Mouse (Mus musculus) liver, adult 2 months (tissue): ENCODE data around the gene Wdr47. TPM values are rescaled to one million over a fixed set of nuclear protein-coding genes. Genes with fewer than 3 reads are reported as not detected.
A peak's percentile ranks its signal among the peaks of the same experiment; 100 is the strongest.

ENCODE experiments used
- DNase-seq: peaks from one replicate; pipeline ENCODE4 v3.0.0-alpha.2; 2011; ENCODE audit warnings: low read depth, low spot score; ENCODE audit errors: extremely low read depth
- H3K27ac ChIP-seq: fragments of 200-500 bp; replicated peaks from 2 replicates; pipeline ENCODE4 v1.5.1; 2012; ENCODE audit warnings: low read depth, mild to moderate bottlenecking, control low read depth, inconsistent platforms, low read length; ENCODE audit not compliant: insufficient read depth
- H3K27me3 ChIP-seq: fragments of 200-500 bp; 2 replicates; pipeline ENCODE4 v1.6.1; 2012; ENCODE audit warnings: mild to moderate bottlenecking, moderate library complexity, low read length, inconsistent platforms; ENCODE audit not compliant: control insufficient read depth, insufficient read depth
- H3K36me3 ChIP-seq: fragments of 200-500 bp; 2 replicates; pipeline ENCODE4 v1.6.1; 2012; ENCODE audit warnings: low read length, inconsistent platforms; ENCODE audit not compliant: control insufficient read depth, insufficient read depth
- H3K4me1 ChIP-seq: fragments of 200-500 bp; 2 replicates; pipeline ENCODE4 v1.6.1; 2011; ENCODE audit warnings: low read length; ENCODE audit not compliant: control insufficient read depth, insufficient read depth
- H3K4me3 ChIP-seq: fragments of 200-500 bp; 2 replicates; pipeline ENCODE4 v1.5.1; 2011; ENCODE audit warnings: low read depth, mild to moderate bottlenecking, control low read depth, low read length, moderate library complexity; ENCODE audit not compliant: insufficient read depth
- H3K79me2 ChIP-seq: fragments of 200-500 bp; 2 replicates; pipeline ENCODE4 v1.6.1; 2012; ENCODE audit warnings: inconsistent platforms, mild to moderate bottlenecking, low read length, moderate library complexity; ENCODE audit not compliant: control insufficient read depth, insufficient read depth
- H3K9ac ChIP-seq: fragments of 200-500 bp; 2 replicates; pipeline ENCODE4 v1.6.1; 2012; ENCODE audit warnings: low read depth, mild to moderate bottlenecking, control low read depth, inconsistent platforms, low read length
- CTCF ChIP-seq: fragments of 200-500 bp; IDR thresholded peaks from 2 replicates; pipeline ENCODE4 v1.5.1; 2011; ENCODE audit warnings: low read depth, low read length, control low read depth
- POLR2A ChIP-seq: fragments of 200-500 bp; IDR thresholded peaks from 2 replicates; pipeline ENCODE4 v1.6.1; 2011; ENCODE audit warnings: low read length, control low read depth; ENCODE audit not compliant: insufficient read depth; ENCODE audit errors: extremely low read depth
- WGBS: fragments of 180-500 bp; shearing (Covaris S2); methylation state at CpG from one replicate; pipeline ENCODE4 v1.1.7; 2018; 5-methylcytosine and 5-hydroxymethylcytosine counted together
- polyA plus RNA-seq: library from polyadenylated mRNA; depleted of rRNA; stranded (reverse); fragments of >200 nt; gene quantifications from 2 replicates; pipeline ENCODE4 v1.2.3, GENCODE M21; 2012
- total RNA-seq: library from RNA; depleted of rRNA; stranded (reverse); fragments of >200 nt; gene quantifications from 2 replicates; pipeline ENCODE4 v1.2.3, GENCODE M21; 2014

The Wdr47 gene
- total and polyA plus RNA-seq, 2 experiments: 0.50 to 1.2 TPM

DNA sequence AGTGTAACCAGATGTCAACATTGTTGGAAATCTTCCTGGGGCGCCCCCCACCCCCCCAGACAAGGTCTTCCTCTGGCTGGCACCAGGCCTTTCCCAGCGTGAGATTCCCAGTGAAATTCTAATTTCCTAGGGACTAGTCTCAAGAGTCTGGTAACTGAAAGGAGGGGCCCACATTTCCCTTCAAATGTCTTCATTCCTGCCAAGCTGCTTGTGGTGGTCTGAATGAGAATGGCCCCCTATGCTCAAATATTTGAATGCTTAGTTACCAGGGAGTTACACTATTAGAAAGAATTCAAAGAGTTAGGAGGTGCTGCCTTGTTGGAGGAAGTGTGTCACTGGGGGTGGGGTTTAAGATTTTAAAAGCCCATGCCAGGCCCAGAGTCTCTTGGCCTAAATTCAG is 2.6 kb upstream of the Wdr47 start:
- 71% methylated on average over 2 of the region's 2 CpGs for WGBS

DNA sequence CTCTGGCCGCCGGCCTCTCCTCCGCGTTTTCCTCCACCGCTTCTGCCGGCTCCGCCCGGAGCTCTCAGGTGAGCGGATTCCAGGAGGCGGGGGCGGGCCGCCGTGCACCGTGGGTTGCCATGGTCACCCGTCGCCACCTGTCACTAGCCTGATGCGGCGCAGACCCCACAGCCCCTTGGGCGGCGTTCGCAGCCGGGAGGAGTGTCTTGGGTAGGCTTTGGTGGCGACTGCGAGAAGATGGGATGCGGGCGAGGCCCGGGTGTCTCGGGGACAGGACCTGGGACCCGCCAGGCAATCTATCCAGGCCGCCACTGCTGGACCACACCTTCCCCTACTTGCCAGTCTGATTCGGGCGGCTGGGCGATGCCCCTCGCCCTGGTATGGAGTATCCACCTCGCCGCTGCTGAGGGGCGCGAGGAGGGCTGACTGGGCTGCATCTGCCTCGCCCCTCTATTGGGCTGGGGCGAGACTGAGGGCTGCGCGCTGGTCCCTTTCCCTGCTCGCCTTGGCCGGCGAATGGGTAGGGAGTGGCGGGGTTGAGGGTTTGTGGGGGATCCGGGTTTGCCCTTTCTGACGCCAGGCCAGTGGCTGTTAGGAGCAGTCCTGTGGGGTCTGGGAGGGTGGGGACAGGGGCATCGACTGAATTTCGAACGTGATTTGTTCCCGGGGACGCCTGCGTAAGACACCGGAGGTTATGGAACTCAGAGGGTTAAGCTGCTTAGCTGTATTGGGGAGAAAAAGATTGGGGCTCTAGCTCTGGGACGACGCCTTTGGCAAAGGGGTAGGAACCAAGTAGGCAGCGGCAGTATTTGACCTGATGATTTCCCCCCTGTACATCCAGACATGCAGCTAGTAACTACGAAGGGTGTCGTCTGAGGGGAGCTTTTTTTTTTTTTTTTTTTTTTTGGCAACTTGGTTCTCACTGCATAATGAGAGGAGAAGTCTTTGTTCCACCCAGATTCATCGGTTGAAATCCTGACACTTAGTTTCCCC is 747 bp downstream of the Wdr47 start:
- H3K9ac ChIP-seq: peak overlapping the region; percentile 21
- H3K4me3 ChIP-seq: peak overlapping the region; percentile 64
- H3K36me3 ChIP-seq: no peaks in the 10 kb centered on the region
- no peaks in the 10 kb centered on the region for H3K27me3 ChIP-seq
- no peak for TF ChIP-seq POLR2A
- TF ChIP-seq CTCF: no peak
- no peak for DNase-seq
- no peaks in the 10 kb centered on the region for H3K79me2 ChIP-seq
- WGBS: 2% methylated on average over 61 of the region's 61 CpGs
- peaks cover 6% of the 10 kb centered on the region; the same call in 1 of the 2 replicates for H3K4me1 ChIP-seq
- H3K27ac ChIP-seq: 0 out of 2 replicates have a peak overlapping the region, but pooled peaks have one; percentile 23

More for the DNA sequence above, 2.6 kb upstream of the Wdr47 start:
- TF ChIP-seq POLR2A: no peak
- DNase-seq: no peak
- H3K4me1 ChIP-seq: peaks cover 6% of the 10 kb centered on the region; the same call in 1 of the 2 replicates
- H3K9ac ChIP-seq: no peak overlapping the region
- H3K27me3 ChIP-seq: no peaks in the 10 kb centered on the region
- no peak overlapping the region for H3K27ac ChIP-seq
- H3K4me3 ChIP-seq: no peak overlapping the region
- no peaks in the 10 kb centered on the region for H3K36me3 ChIP-seq
- no peaks in the 10 kb centered on the region for H3K79me2 ChIP-seq

DNA sequence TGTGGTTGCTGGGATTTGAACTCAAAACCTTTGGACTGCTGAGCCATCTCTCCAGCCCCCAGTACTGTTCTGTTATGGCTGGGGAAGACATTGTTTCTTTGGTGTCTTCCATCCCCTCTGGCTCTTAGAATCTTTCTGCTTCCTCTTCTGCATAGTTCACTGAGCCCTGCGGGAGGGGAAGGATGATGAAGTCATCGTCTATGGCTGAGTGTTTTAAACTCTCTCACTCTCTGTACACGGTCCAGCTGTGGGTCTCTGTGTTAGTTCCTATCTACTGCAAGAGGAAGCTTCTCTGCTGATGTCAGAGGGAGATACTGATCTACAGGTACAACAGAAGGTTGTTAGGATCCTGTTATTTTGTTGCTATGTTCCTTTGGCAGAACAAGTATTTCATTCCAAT is 17.8 kb downstream of the Wdr47 start:
- Histone ChIP-seq H3K79me2 (no peaks in the 10 kb centered on the region), H3K36me3 (peaks cover 4% of the 10 kb centered on the region), H3K27me3 (no peaks in the 10 kb centered on the region), H3K27ac (no peak overlapping the region), H3K9ac (no peak overlapping the region), H3K4me1 (no peaks in the 10 kb centered on the region), H3K4me3 (no peak overlapping the region)
- 53% methylated on average over 3 of the region's 3 CpGs for WGBS
- peak; percentile 4 for DNase-seq
- no peak for TF ChIP-seq POLR2A

DNA sequence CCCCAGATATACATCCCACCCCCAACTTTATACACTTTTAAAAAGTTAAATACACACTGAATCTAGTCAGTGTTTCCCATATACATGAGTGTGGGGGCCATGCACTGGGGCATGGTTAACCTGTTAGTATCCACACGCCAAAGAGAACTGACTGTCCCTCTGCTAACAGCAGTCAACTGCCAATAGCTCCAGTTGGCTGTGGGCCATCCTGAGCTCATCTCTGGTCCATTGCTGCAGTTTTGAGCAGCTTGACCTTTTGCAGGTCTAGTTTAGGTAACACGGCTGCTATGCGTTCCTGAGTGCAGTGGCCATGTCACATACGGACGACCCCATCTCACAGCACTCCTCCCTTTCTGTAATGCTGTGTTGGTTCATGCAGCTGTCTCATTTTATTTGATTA is 43.7 kb downstream of the Wdr47 start:
- H3K4me3 ChIP-seq: no peak overlapping the region
- DNase-seq: no peak
- H3K79me2 ChIP-seq: no peaks in the 10 kb centered on the region
- H3K4me1 ChIP-seq: no peaks in the 10 kb centered on the region
- H3K27me3 ChIP-seq: no peaks in the 10 kb centered on the region
- H3K36me3 ChIP-seq: peaks cover 2% of the 10 kb centered on the region; the same call in 1 of the 2 replicates
- WGBS: 79% methylated on average over 5 of the region's 5 CpGs
- no peak overlapping the region for H3K9ac ChIP-seq
- H3K27ac ChIP-seq: no peak overlapping the region
- TF ChIP-seq POLR2A (no peak), CTCF (no peak)

DNA sequence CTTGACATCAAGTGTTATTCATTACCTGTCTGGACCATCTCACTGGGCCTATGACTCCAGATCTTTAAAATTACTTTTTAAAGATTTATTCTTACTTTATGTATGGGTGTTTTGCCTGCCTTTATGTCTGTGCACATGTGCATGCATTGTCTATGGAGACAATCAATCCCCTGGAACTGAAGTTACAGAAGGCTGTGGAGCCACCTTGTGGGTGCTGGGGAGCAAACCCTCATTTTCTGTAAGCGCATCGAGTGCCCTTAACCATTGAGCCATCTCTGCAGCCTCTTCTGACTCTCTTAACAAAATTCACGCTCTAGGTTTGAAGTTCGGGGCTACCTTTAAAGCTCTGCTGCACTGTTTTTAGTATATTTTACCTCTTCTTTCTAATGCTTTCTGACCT is 48.3 kb downstream of the Wdr47 start:
- DNase-seq: peak; percentile 21
- 81% methylated on average over 4 of the region's 4 CpGs for WGBS

DNA sequence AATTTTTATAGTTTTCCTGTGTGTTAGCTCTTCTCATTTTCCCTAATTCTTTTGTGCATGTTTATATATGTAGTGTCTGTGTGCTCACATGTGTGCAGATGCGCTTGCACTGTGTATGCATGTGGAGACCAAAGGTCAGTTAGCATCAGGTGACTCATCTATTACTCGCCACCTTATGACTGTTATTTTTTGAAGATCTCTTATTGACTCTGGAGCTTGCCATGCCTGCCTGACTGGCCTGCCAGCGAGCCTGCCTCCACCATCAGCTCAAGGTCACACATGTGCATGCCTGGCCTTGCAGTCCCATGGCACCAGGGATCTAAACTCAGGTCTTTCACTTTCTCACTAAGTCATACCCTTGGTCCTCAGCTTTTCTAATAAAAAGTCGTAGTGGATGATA is 49.9 kb downstream of the Wdr47 start:
- 22% methylated on average over 4 of the region's 4 CpGs for WGBS
- Histone ChIP-seq H3K79me2 (no peaks in the 10 kb centered on the region), H3K27ac (peak overlapping the region; percentile 6), H3K4me1 (peaks cover 7% of the 10 kb centered on the region; the same call in 1 of the 2 replicates), H3K9ac (no peak overlapping the region), H3K27me3 (no peaks in the 10 kb centered on the region), H3K4me3 (no peak overlapping the region), H3K36me3 (no peaks in the 10 kb centered on the region)
- no peak for TF ChIP-seq POLR2A
- TF ChIP-seq CTCF: no peak
- DNase-seq: peak; percentile 88

More for the DNA sequence above, 48.3 kb downstream of the Wdr47 start:
- Histone ChIP-seq H3K27ac (no peak overlapping the region), H3K4me3 (no peak overlapping the region), H3K9ac (no peak overlapping the region), H3K4me1 (peaks cover 7% of the 10 kb centered on the region; the same call in 1 of the 2 replicates), H3K79me2 (no peaks in the 10 kb centered on the region), H3K27me3 (no peaks in the 10 kb centered on the region), H3K36me3 (no peaks in the 10 kb centered on the region)
- peak; percentile 36; the same call in 1 of the 2 replicates for TF ChIP-seq CTCF
- TF ChIP-seq POLR2A: no peak
